Mouse (Mus musculus): ENCODE measurements around the gene Pfn3.

Pfn3 gene

GRCm38 (mm10) chr13:55398088-55398487 is 16.9 kb downstream of the Pfn3 start, which contains the start of gene Slc34a1:
TSS of gene Slc34a1 (plus strand) at chr13:55398187.
- DNase-seq (ENCODE audit: low read depth) = no peak

- DNase-seq (ENCODE audit: low read depth) = no peak
Observed at GRCm38 (mm10) chr13:55392933-55393332, 22.1 kb downstream of the Pfn3 start.

GRCm38 (mm10) chr13:55391626-55392029 is 23.4 kb downstream of the Pfn3 start:
- no peak for DNase-seq (ENCODE audit: low read depth)

- no peak for DNase-seq (ENCODE audit: low read depth)
Observed at GRCm38 (mm10) chr13:55390644-55391043, 24.4 kb downstream of the Pfn3 start.

GRCm38 (mm10) chr13:55381790-55382189 is 33.2 kb downstream of the Pfn3 start:
- no peak for DNase-seq (ENCODE audit: low read depth)

GRCm38 (mm10) chr13:55378907-55379580 is 36.0 kb downstream of the Pfn3 start:
- no peak for DNase-seq (ENCODE audit: low read depth)

GRCm38 (mm10) chr13:55375877-55376276 is 39.2 kb downstream of the Pfn3 start:
- DNase-seq (ENCODE audit: low read depth) = no peak

- DNase-seq (ENCODE audit: low read depth) = no peak
Observed at GRCm38 (mm10) chr13:55374206-55374924, 40.7 kb downstream of the Pfn3 start.

- DNase-seq (ENCODE audit: low read depth) = no peak
Observed at GRCm38 (mm10) chr13:55371740-55372139, 43.3 kb downstream of the Pfn3 start.

GRCm38 (mm10) chr13:55371007-55371681 is 43.9 kb downstream of the Pfn3 start:
- no peak for DNase-seq (ENCODE audit: low read depth)

GRCm38 (mm10) chr13:55370234-55370633 is 44.8 kb downstream of the Pfn3 start:
- DNase-seq (ENCODE audit: low read depth) = no peak

GRCm38 (mm10) chr13:55369531-55370114 is 45.4 kb downstream of the Pfn3 start, which contains the start of gene Rgs14:
TSS of gene Rgs14 (plus strand) at chr13:55369732.
- DNase-seq (ENCODE audit: low read depth) = no peak

GRCm38 (mm10) chr13:55368401-55368800 is 46.6 kb downstream of the Pfn3 start:
- DNase-seq (ENCODE audit: low read depth) = no peak

Measured in fibroblast of lung, adult 2 months (primary cell).